Mouse (Mus musculus): Measurements from ENCODE around the gene Ppp4r3a. TPM values are rescaled to one million over a fixed set of nuclear protein-coding genes. Genes with fewer than 3 reads are reported as not detected.
A peak's percentile ranks its signal among the peaks of the same experiment; 100 is the strongest.

Ppp4r3a gene
- polyA plus RNA-seq, 1 experiment from 2014 or later, result 76.3 TPM

DNA sequence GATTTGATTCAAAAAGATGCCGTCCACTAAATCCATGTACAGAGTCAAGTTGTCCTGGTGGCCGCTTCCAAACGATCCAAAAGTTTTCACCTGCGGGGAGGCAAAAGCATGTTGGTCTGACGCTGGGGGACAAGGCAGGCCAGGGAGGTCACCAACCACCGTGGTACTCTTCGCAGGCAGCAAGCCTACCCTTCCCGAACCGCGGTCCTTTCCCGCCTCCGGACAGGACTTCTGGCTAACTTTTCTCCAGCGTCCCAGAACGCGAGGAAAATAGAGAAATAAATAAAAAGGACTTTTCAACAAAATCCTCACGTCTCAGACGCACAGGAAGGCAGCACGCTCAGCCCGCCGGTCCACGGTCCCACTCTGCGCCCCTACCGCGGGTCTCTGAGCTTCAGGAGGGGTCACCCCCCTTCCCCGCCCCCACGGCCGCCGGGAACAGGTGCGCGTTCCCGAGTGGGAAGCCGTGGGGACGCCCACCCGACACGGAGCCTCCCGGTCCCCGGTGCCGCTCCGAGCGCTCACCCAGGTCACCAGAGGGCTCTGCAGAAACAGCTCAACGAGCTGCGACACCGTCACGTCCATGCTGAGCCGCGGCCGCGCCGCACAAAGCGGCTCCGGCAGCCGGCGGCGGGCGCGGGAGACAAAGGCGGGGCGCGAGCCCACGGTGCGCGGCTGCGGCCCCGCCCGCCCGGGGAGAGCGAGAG lies 55.1 kb downstream of the Ppp4r3a start:
- H3K4me3 ChIP-seq (replicated peaks), result peak overlapping the region; percentile 65
- no peaks in the 10 kb centered on the region for H3K36me3 ChIP-seq
- H3K9me3 ChIP-seq, result no peaks in the 10 kb centered on the region
- peak overlapping the region; percentile 93 for H3K4me2 ChIP-seq
- H3K9ac ChIP-seq (replicated peaks), result peak overlapping the region; percentile 66
- H3K27ac ChIP-seq, result peak overlapping the region; percentile 35; the same call in 1 of the 2 replicates
- peaks cover 40% of the 10 kb centered on the region for H3K27me3 ChIP-seq
- H3K4me1 ChIP-seq (replicated peaks), result peaks cover 24% of the 10 kb centered on the region
- under 1% methylated on average over 67 of the region's 67 CpGs for WGBS
- ATAC-seq (ENCODE audit: insufficient number of reproducible peaks, insufficient read depth, low FRiP score, low TSS enrichment, low read depth), result peak; percentile 17; the same call in 1 of the 2 replicates

DNA sequence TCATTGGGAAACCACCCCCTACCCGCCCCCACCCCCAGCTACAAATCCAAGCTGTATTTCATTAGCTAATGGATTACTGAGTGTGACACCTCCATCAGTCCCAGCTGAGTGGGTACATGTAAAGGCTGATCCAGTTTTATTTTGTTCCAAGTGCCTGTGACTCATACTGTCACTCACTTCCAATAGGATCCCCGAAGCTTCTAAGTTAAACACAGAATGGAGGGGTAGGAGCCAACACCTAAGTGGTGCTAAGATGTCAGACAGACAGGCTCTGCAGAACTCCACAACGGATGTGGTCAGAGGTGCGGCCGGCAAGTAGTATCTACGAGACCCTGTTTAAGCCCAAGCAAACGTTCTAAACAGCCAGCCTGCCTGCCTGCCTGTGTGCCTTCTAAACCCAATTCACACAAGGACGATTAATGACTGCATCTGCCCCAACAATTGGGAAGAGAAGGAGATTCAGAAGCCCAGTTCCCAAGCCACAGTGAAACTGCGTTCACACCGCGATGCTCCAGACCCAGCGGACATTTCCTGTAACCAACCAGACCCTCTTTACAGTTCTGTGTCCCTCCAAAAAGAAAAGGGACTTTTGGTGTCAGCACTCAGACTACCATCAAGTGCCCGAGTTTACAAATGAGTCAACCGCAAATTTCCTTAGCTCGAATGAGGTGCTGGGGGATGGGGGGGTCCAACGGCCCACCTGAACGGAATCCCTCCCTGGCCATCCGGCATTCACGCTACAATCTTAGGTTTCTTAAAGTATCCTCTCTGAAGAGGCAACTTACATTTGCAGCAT lies 55.9 kb downstream of the Ppp4r3a start:
- Histone ChIP-seq H3K9ac (replicated peaks) (peak overlapping the region; percentile 66; the same call in 1 of the 2 replicates), H3K9me3 (no peaks in the 10 kb centered on the region), H3K4me3 (replicated peaks) (peak overlapping the region; percentile 65), H3K4me2 (peak overlapping the region; percentile 93), H3K4me1 (replicated peaks) (peaks cover 24% of the 10 kb centered on the region), H3K36me3 (no peaks in the 10 kb centered on the region), H3K27me3 (peaks cover 40% of the 10 kb centered on the region), H3K27ac (no peak overlapping the region)
- 2% methylated on average over 19 of the region's 19 CpGs for WGBS
- ATAC-seq (ENCODE audit: insufficient number of reproducible peaks, insufficient read depth, low FRiP score, low TSS enrichment, low read depth), result no peak

DNA sequence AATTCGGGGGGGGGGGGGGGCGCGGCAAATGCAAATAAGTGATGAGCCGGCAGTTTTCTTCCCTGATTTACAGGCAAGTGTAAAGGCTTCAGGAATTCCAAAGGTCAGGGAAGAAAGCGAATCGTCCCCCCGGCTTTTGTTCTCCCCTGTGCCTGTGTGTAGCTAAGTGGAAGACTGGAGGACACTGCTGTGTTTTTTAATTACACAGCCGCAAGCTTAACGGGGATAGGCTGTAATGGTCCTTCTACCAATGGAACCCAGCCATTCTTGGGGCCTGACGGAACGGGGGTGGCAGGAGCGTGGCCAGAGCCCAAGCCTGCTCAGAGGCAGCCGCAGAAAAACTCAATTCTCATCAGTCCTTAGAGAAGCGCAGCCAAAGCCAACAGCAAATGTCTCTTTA lies 56.6 kb downstream of the Ppp4r3a start:
- no peaks in the 10 kb centered on the region for H3K36me3 ChIP-seq
- H3K4me3 ChIP-seq (replicated peaks), result peak overlapping the region; percentile 65
- H3K9me3 ChIP-seq, result no peaks in the 10 kb centered on the region
- H3K9ac ChIP-seq (replicated peaks), result 0 out of 2 replicates have a peak overlapping the region, but pooled peaks have one; percentile 4
- 8% methylated on average over 14 of the region's 14 CpGs for WGBS
- no peak for ATAC-seq (ENCODE audit: insufficient number of reproducible peaks, insufficient read depth, low FRiP score, low TSS enrichment, low read depth)
- no peak overlapping the region for H3K27ac ChIP-seq
- peaks cover 40% of the 10 kb centered on the region for H3K27me3 ChIP-seq
- peaks cover 24% of the 10 kb centered on the region for H3K4me1 ChIP-seq (replicated peaks)
- H3K4me2 ChIP-seq, result peak overlapping the region; percentile 93

DNA sequence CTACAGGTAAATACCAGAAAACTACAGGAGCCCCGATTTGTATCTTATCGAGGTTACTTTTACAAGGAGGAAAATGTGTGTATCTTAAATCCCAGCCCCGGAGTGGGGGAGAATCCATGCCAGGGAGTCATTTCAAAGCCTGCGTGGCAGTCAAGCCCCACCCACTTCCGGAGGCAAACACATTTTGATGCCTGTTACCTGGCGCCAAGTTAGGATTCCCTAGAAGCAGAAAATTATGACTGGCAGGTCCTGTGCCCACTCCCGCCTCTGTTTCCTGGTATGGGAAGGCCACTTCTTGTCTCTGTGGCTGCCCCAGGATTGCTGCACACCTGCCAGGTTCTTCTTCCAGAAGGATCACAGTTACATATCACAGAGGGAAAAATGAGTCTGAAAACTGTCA lies 57.0 kb downstream of the Ppp4r3a start:
- no peak overlapping the region for H3K9ac ChIP-seq (replicated peaks)
- no peaks in the 10 kb centered on the region for H3K9me3 ChIP-seq
- peaks cover 24% of the 10 kb centered on the region for H3K4me1 ChIP-seq (replicated peaks)
- H3K4me3 ChIP-seq (replicated peaks), result peak overlapping the region; percentile 65; the same call in 1 of the 2 replicates
- H3K27me3 ChIP-seq, result peaks cover 40% of the 10 kb centered on the region
- no peak for ATAC-seq (ENCODE audit: insufficient number of reproducible peaks, insufficient read depth, low FRiP score, low TSS enrichment, low read depth)
- H3K36me3 ChIP-seq, result no peaks in the 10 kb centered on the region
- WGBS, result 63% methylated on average over 7 of the region's 7 CpGs
- H3K4me2 ChIP-seq, result peak overlapping the region; percentile 93
- H3K27ac ChIP-seq, result no peak overlapping the region

DNA sequence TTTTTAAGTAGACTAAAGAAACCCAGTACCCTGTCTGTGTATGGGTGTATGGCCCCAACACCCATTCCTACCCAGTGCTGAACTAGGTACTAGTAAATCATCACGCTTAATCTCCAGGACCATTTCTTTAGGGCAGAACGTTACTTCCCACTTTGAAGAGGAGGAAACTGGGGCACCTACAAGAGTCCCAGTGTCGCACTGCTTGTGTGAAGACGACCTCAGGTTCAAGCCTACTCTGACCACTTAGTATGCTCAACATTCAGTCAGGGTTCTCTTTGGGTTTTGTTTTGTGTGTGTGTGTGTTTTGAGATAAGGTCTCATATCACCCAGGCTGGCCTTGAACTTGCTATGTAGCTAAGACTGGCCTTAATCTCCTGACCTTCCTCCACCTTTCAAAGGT lies 57.5 kb downstream of the Ppp4r3a start:
- no peaks in the 10 kb centered on the region for H3K36me3 ChIP-seq
- no peak overlapping the region for H3K4me3 ChIP-seq (replicated peaks)
- H3K9ac ChIP-seq (replicated peaks), result no peak overlapping the region
- no peak overlapping the region for H3K27ac ChIP-seq
- H3K4me1 ChIP-seq (replicated peaks), result peaks cover 24% of the 10 kb centered on the region
- WGBS, result 87% methylated on average over 4 of the region's 4 CpGs
- ATAC-seq (ENCODE audit: insufficient number of reproducible peaks, insufficient read depth, low FRiP score, low TSS enrichment, low read depth), result no peak
- no peaks in the 10 kb centered on the region for H3K9me3 ChIP-seq
- no peak overlapping the region for H3K4me2 ChIP-seq
- peaks cover 40% of the 10 kb centered on the region for H3K27me3 ChIP-seq

DNA sequence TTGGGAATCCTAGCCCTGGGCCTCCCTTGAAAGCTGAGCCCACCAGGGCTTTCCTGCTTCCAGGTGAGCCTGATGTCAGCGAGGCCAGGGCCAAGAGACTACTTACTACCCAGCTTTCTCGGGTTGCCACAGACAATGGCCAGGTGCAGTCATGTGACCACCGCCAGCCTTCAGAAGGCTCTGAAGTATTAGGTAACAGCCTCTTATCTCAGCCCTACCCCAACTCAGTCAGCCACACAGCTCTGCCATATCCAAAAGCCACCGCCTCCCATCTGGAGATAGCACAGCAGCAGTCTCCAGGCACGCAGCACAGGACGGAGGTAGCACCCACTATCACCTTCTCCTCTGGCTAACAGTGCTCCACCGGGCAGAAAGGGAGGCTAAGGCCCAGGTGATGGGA lies 58.1 kb downstream of the Ppp4r3a start:
- peaks cover 40% of the 10 kb centered on the region for H3K27me3 ChIP-seq
- no peak overlapping the region; the same call in 1 of the 2 replicates for H3K9ac ChIP-seq (replicated peaks)
- H3K4me1 ChIP-seq (replicated peaks), result peaks cover 24% of the 10 kb centered on the region
- no peaks in the 10 kb centered on the region for H3K36me3 ChIP-seq
- no peaks in the 10 kb centered on the region for H3K9me3 ChIP-seq
- peak overlapping the region; percentile 16; the same call in 1 of the 2 replicates for H3K4me2 ChIP-seq
- H3K4me3 ChIP-seq (replicated peaks), result no peak overlapping the region
- ATAC-seq (ENCODE audit: insufficient number of reproducible peaks, insufficient read depth, low FRiP score, low TSS enrichment, low read depth), result no peak
- 49% methylated on average over 7 of the region's 7 CpGs for WGBS
- no peak overlapping the region for H3K27ac ChIP-seq

DNA sequence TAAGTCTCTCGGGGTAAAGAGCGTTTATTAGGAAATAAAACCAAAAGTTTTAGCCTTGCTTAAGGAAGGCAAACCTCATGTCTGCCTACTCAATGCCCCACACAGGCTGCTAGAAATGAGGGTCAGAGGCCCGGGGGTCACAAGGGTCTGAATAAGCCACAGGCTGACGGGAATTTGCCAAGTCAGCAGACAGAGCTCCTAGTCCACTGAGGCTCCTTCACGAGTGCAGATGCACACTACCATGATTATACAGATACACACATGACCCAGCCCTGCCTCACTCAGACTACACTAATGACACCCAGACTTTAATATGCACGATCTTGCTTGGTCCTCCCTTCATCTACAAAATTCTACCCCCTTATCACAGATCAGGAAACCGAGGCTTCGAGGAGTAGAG lies 58.7 kb downstream of the Ppp4r3a start:
- Histone ChIP-seq H3K27ac (no peak overlapping the region), H3K4me2 (0 out of 2 replicates have a peak overlapping the region, but pooled peaks have one; percentile 16), H3K27me3 (peaks cover 40% of the 10 kb centered on the region), H3K4me1 (replicated peaks) (peaks cover 24% of the 10 kb centered on the region), H3K9me3 (no peaks in the 10 kb centered on the region), H3K4me3 (replicated peaks) (no peak overlapping the region), H3K36me3 (no peaks in the 10 kb centered on the region), H3K9ac (replicated peaks) (no peak overlapping the region; the same call in 1 of the 2 replicates)
- ATAC-seq (ENCODE audit: insufficient number of reproducible peaks, insufficient read depth, low FRiP score, low TSS enrichment, low read depth), result no peak
- WGBS, result 62% methylated on average over 8 of the region's 8 CpGs

DNA sequence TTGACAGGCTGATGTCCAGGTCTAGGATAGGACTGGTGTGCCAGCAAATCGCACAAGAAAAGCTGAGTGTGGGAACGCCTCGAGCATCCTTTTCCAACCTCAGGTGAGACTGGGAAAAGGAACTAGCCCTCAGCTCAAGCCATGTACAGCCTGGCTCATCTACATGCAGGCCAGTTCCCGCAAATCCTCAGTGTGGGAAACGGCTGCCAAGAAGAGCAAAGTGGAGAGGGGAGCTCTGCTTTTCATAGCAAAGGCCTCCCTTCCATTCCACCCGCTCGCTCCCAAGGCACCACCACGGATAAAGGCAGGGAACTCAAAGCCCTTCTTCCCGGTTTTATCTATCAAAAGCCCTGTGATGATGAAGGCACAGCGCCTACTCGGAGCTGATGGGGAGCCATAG lies 60.4 kb downstream of the Ppp4r3a start:
- peaks cover 33% of the 10 kb centered on the region for H3K4me1 ChIP-seq (replicated peaks)
- WGBS, result 84% methylated on average over 11 of the region's 11 CpGs
- H3K9me3 ChIP-seq, result no peaks in the 10 kb centered on the region
- H3K27me3 ChIP-seq, result peaks cover 33% of the 10 kb centered on the region
- no peak overlapping the region for H3K4me2 ChIP-seq
- H3K9ac ChIP-seq (replicated peaks), result no peak overlapping the region
- no peaks in the 10 kb centered on the region for H3K36me3 ChIP-seq
- H3K4me3 ChIP-seq (replicated peaks), result no peak overlapping the region
- no peak for ATAC-seq (ENCODE audit: insufficient number of reproducible peaks, insufficient read depth, low FRiP score, low TSS enrichment, low read depth)
- H3K27ac ChIP-seq, result no peak overlapping the region

DNA sequence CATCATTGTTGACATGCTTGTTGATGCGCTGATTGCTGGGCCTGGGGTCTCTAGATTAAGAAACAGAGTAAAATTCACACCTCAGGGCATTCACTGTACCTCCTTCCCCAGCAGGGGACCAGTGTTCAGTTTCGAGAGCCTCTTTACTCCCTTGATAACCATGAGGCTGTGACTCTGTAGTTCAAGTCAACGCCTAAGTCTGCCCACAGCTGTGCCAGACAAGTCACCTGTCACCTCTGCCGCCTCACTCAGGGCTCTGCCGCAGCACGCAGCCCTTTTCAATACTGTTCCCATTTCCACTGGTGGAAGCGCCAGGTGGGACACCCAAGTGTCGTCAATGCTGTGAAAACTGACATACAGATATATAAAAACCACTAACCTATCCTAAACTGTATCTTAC lies 61.1 kb downstream of the Ppp4r3a start:
- Histone ChIP-seq H3K36me3 (no peaks in the 10 kb centered on the region), H3K4me2 (no peak overlapping the region), H3K27me3 (peaks cover 25% of the 10 kb centered on the region), H3K4me3 (replicated peaks) (no peak overlapping the region), H3K9ac (replicated peaks) (no peak overlapping the region), H3K27ac (no peak overlapping the region), H3K4me1 (replicated peaks) (peaks cover 38% of the 10 kb centered on the region), H3K9me3 (no peaks in the 10 kb centered on the region)
- 86% methylated on average over 8 of the region's 8 CpGs for WGBS
- ATAC-seq (ENCODE audit: insufficient number of reproducible peaks, insufficient read depth, low FRiP score, low TSS enrichment, low read depth), result no peak

DNA sequence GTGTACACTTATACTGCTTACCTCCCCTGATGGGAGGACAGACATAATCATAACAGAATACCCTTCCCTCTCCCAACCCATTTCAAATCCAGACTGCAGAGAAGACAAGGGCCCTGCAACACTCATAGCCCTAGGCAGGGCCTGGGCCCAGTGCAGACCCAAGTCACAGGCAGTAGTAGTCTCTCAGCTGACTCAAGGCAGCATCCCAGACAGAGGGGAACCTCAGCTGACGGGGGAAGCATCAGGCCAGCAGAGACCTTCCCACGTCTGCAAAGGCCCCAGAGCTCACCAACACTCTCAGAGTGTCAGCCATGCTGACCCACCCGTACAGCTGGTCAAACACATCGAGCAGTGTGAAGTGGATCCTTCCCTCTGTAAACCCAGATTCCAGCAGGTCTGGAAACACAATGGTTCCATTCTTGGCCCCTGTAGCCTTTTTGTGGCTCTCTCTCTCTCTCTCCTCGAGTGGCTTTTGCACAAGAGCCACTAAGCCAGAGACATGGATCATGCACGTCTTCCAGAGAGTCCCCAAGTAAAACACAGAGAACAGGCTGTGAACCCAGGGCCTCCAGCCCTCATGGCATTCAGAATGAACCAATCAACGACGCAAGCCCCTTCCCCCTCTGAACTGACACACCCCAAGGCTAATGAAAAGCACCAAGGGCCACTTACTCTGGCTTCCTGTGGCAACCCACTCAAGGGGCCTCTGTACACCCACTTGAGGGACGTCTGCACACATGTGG lies 61.8 kb downstream of the Ppp4r3a start:
- peaks cover 38% of the 10 kb centered on the region for H3K4me1 ChIP-seq (replicated peaks)
- ATAC-seq (ENCODE audit: insufficient number of reproducible peaks, insufficient read depth, low FRiP score, low TSS enrichment, low read depth), result no peak
- H3K4me2 ChIP-seq, result no peak overlapping the region
- H3K27me3 ChIP-seq, result peaks cover 21% of the 10 kb centered on the region
- 70% methylated on average over 9 of the region's 9 CpGs for WGBS
- H3K4me3 ChIP-seq (replicated peaks), result no peak overlapping the region
- H3K27ac ChIP-seq, result no peak overlapping the region
- no peaks in the 10 kb centered on the region for H3K9me3 ChIP-seq
- no peak overlapping the region for H3K9ac ChIP-seq (replicated peaks)
- H3K36me3 ChIP-seq, result no peaks in the 10 kb centered on the region
